Mouse (Mus musculus): ENCODE results near the gene Trp53rkb. TPM values are rescaled to one million over a fixed set of nuclear protein-coding genes. Genes with fewer than 3 reads are reported as not detected.

Gene Trp53rkb
- total RNA-seq, 2 experiments from 2014 or later = 6.4 to 7.2 TPM

- DNase-seq (ENCODE audit: low spot score in 2 of 2) = no peak
Measured at GRCm38 (mm10) chr2:166828306-166828705, 36.0 kb downstream of the Trp53rkb start.

GRCm38 (mm10) chr2:166830350-166830749 lies 38.0 kb downstream of the Trp53rkb start:
- no peak for DNase-seq (ENCODE audit: low spot score in 2 of 2)

- no peak for DNase-seq (ENCODE audit: low spot score in 2 of 2)
Measured at GRCm38 (mm10) chr2:166834091-166834490, 41.8 kb downstream of the Trp53rkb start.

- no peak for DNase-seq (ENCODE audit: low spot score in 2 of 2)
Measured at GRCm38 (mm10) chr2:166834796-166835195, 42.5 kb downstream of the Trp53rkb start.

- DNase-seq (ENCODE audit: low spot score in 2 of 2) = no peak
Measured at GRCm38 (mm10) chr2:166835581-166835980, 43.2 kb downstream of the Trp53rkb start.

GRCm38 (mm10) chr2:166841813-166842212 lies 49.5 kb downstream of the Trp53rkb start:
- DNase-seq (ENCODE audit: low spot score in 2 of 2) = no peak

Other genes starting within 250 kb of the Trp53rkb start
- 10 to 100 TPM; 20.9 to 21.2 TPM for gene Prex1, start 78.7 kb upstream of the Trp53rkb start, total RNA-seq (2021)
- gene Arfgef2, start 13.1 kb downstream of the Trp53rkb start, total RNA-seq (2021) = 10 to 100 TPM; 45.2 to 46.4 TPM
- 10 to 100 TPM; 65.3 to 74.1 TPM for gene Cse1l, start 113.5 kb downstream of the Trp53rkb start, total RNA-seq (2021)
- 10 to 100 TPM; 76.9 to 79.0 TPM for gene Stau1, start 203.8 kb downstream of the Trp53rkb start, total RNA-seq (2021)
- 10 to 100 TPM; 44.3 to 50.5 TPM for gene Ddx27, start 222.7 kb downstream of the Trp53rkb start, total RNA-seq (2021)

Data from adrenal gland, postnatal 4 days (tissue).